Mouse (Mus musculus) spleen, adult 2 months (tissue): ENCODE results near the gene Ntrk3. TPM values are rescaled to one million over a fixed set of nuclear protein-coding genes. Genes with fewer than 3 reads are reported as not detected.

Experiments
- DNase-seq, 2 experiments: peaks; one replicate each; pipeline versions ENCODE4 v3.0.0 to v3.0.0-alpha.2; 2012 to 2021; ENCODE audit warnings: low spot score in 2 of 2, low read depth in 1 of 2
- H3K27ac ChIP-seq: fragments of 200-500 bp; 2 replicates; pipeline ENCODE4 v1.5.1; 2012; ENCODE audit warnings: low read length, inconsistent platforms; ENCODE audit not compliant: insufficient read depth
- H3K27me3 ChIP-seq: fragments of 200-500 bp; 2 replicates; pipeline ENCODE4 v1.6.1; 2012; ENCODE audit warnings: mild to moderate bottlenecking, moderate library complexity, low read length, inconsistent platforms; ENCODE audit not compliant: control insufficient read depth, insufficient read depth
- H3K36me3 ChIP-seq: fragments of 200-500 bp; 2 replicates; pipeline ENCODE4 v1.6.1; 2012; ENCODE audit warnings: mild to moderate bottlenecking, low read length, inconsistent platforms; ENCODE audit not compliant: control insufficient read depth, insufficient read depth
- H3K4me1 ChIP-seq: fragments of 200-500 bp; 2 replicates; pipeline ENCODE4 v1.6.1; 2011; ENCODE audit warnings: inconsistent platforms; ENCODE audit not compliant: control insufficient read depth, insufficient read depth, insufficient read length
- H3K4me3 ChIP-seq: fragments of 200-500 bp; 2 replicates; pipeline ENCODE4 v1.5.1; 2011; ENCODE audit warnings: mild to moderate bottlenecking, inconsistent platforms; ENCODE audit not compliant: insufficient read depth, insufficient read length; ENCODE audit errors: extremely low read depth
- CTCF ChIP-seq: fragments of 200-500 bp; IDR thresholded peaks from 2 replicates; pipeline ENCODE4 v1.5.1; 2011; ENCODE audit warnings: mild to moderate bottlenecking, inconsistent platforms; ENCODE audit not compliant: insufficient read depth, insufficient read length, insufficient replicate concordance; ENCODE audit errors: extremely low read depth
- POLR2A ChIP-seq: fragments of 200-500 bp; IDR thresholded peaks from 2 replicates; pipeline ENCODE4 v1.6.1; 2011; ENCODE audit warnings: low read depth, low read length, inconsistent platforms
- WGBS: fragments of 180-500 bp; shearing (Covaris S2); methylation state at CpG from one replicate; pipeline ENCODE4 v1.1.7; 2018; 5-methylcytosine and 5-hydroxymethylcytosine counted together
- polyA plus RNA-seq: library from polyadenylated mRNA; depleted of rRNA; stranded (reverse); fragments of >200 nt; gene quantifications from 2 replicates; pipeline ENCODE4 v1.2.3, GENCODE M21; 2012

Gene Ntrk3
- polyA plus RNA-seq, 1 experiment = 1.5 TPM

DNA sequence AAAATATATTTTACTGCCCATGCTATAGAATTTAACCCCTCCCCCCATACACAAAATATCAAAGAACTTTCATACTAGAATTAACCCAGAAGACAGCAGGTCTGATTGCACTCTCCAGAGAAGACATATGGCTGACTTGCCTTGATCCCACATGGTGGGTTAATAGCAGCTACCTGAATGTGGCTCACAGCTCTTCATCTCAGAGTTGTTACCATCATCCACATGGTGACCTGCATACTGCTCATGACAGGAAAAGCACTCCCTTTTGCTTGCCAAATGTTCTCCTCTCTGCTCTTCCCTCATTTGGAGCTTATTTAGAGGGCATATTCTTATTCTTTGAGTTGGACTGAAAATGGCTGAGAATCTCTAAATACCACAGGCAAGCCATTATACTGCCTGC is 404.4 kb downstream of the Ntrk3 start:
- H3K27me3 ChIP-seq = no peaks in the 10 kb centered on the region
- no peak overlapping the region for H3K27ac ChIP-seq
- H3K4me3 ChIP-seq = no peak overlapping the region
- no peaks in the 10 kb centered on the region for H3K4me1 ChIP-seq
- no peaks in the 10 kb centered on the region for H3K36me3 ChIP-seq
- DNase-seq = no peak
- TF ChIP-seq POLR2A (no peak), CTCF (no peak)

DNA sequence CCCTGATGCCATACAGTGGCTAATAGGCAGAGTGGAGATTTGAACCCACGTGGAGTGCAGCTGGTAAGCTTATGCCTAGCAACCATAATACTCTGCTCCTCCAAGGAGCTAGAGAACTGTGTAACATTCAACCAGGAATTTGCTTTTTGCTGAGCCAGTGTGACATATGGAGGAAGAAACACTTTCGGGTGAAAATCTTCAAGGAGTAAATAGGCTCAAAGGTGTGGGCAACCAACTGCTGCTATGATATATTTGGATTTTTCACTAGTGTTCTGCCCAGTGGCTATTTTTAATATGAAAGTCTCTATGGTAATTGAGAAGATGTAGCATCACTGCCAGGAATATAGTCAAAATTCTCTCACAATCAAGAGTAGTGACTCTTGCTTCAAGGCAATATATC is 409.5 kb downstream of the Ntrk3 start:
- 82% methylated on average over 2 of the region's 2 CpGs for WGBS

GRCm38 (mm10) chr7:78326185-78326584 is 411.6 kb downstream of the Ntrk3 start:
- no peak for DNase-seq
- WGBS = 84% methylated on average over 3 of the region's 3 CpGs
- H3K27me3 ChIP-seq = no peaks in the 10 kb centered on the region

More for the DNA sequence above, 409.5 kb downstream of the Ntrk3 start:
- H3K36me3 ChIP-seq = no peaks in the 10 kb centered on the region
- H3K4me1 ChIP-seq = no peaks in the 10 kb centered on the region
- TF ChIP-seq POLR2A (no peak), CTCF (no peak)
- DNase-seq = no peak
- no peak overlapping the region for H3K27ac ChIP-seq
- no peak overlapping the region for H3K4me3 ChIP-seq
- no peaks in the 10 kb centered on the region for H3K27me3 ChIP-seq

GRCm38 (mm10) chr7:78318640-78319039 is 419.2 kb downstream of the Ntrk3 start:
- no peak for TF ChIP-seq CTCF
- TF ChIP-seq POLR2A = no peak
- Histone ChIP-seq H3K27ac (no peak overlapping the region), H3K27me3 (no peaks in the 10 kb centered on the region), H3K36me3 (no peaks in the 10 kb centered on the region), H3K4me3 (no peak overlapping the region), H3K4me1 (no peaks in the 10 kb centered on the region)
- WGBS = 89% methylated on average over 4 of the region's 4 CpGs
- DNase-seq = no peak

More at GRCm38 (mm10) chr7:78326185-78326584, 411.6 kb downstream of the Ntrk3 start:
- Histone ChIP-seq H3K27ac (no peak overlapping the region), H3K36me3 (no peaks in the 10 kb centered on the region), H3K4me3 (no peak overlapping the region), H3K4me1 (no peaks in the 10 kb centered on the region)
- TF ChIP-seq CTCF (no peak), POLR2A (no peak)

- H3K4me1 ChIP-seq = no peaks in the 10 kb centered on the region
- no peak for DNase-seq
- 70% methylated on average over 1 of the region's 1 CpGs for WGBS
- H3K4me3 ChIP-seq = no peak overlapping the region
- no peaks in the 10 kb centered on the region for H3K36me3 ChIP-seq
- no peak overlapping the region for H3K27ac ChIP-seq
- no peaks in the 10 kb centered on the region for H3K27me3 ChIP-seq
- TF ChIP-seq POLR2A (no peak), CTCF (no peak)
These were observed 432.0 kb downstream of the Ntrk3 start for GRCm38 (mm10) chr7:78305770-78306169.

DNA sequence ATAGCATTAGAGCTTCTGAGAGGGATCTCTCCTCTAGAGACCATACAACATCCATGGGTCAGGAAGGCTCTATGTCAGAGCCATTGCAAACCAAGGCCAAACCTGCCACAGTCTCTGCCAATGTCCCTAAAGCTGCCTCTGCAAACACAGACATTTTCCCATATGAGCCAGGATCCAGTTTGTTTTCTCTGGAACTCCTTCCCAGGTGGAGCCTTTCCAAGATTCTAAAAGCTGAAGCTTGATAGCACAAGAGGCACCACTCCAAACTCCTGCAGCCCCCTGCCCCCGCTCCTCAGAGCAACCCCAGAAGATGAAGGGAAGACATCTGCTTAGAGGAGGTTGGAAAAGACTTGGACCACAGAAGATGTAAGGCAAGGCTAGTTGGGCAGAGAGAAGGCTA is 432.8 kb downstream of the Ntrk3 start:
- H3K27me3 ChIP-seq = no peaks in the 10 kb centered on the region
- H3K4me1 ChIP-seq = no peaks in the 10 kb centered on the region
- H3K36me3 ChIP-seq = no peaks in the 10 kb centered on the region
- no peak for TF ChIP-seq POLR2A
- no peak for TF ChIP-seq CTCF
- no peak overlapping the region for H3K4me3 ChIP-seq
- H3K27ac ChIP-seq = no peak overlapping the region
- no peak for DNase-seq
- 84% methylated on average over 1 of the region's 1 CpGs for WGBS

GRCm38 (mm10) chr7:78297290-78297689 is 440.5 kb downstream of the Ntrk3 start:
- 78% methylated on average over 5 of the region's 5 CpGs for WGBS
- DNase-seq = no peak

GRCm38 (mm10) chr7:78294322-78294721 is 443.5 kb downstream of the Ntrk3 start:
- no peak overlapping the region for H3K4me3 ChIP-seq
- H3K27ac ChIP-seq = no peak overlapping the region
- TF ChIP-seq POLR2A (no peak), CTCF (no peak)
- H3K4me1 ChIP-seq = no peaks in the 10 kb centered on the region
- no peaks in the 10 kb centered on the region for H3K27me3 ChIP-seq
- no peaks in the 10 kb centered on the region for H3K36me3 ChIP-seq
- no peak for DNase-seq
- 75% methylated on average over 3 of the region's 3 CpGs for WGBS

More at GRCm38 (mm10) chr7:78297290-78297689, 440.5 kb downstream of the Ntrk3 start:
- H3K4me3 ChIP-seq = no peak overlapping the region
- no peak overlapping the region for H3K27ac ChIP-seq
- H3K36me3 ChIP-seq = no peaks in the 10 kb centered on the region
- no peaks in the 10 kb centered on the region for H3K4me1 ChIP-seq
- no peak for TF ChIP-seq POLR2A
- TF ChIP-seq CTCF = no peak
- no peaks in the 10 kb centered on the region for H3K27me3 ChIP-seq
